Mouse (Mus musculus) mature B cell (primary cell): ENCODE measurements around the gene Hist1h2ab.
"Not testable (repeated sequence)": the region's sequence is repeated elsewhere in the genome, so short reads cannot be mapped to it uniquely, and the experiment has no call there.

Source experiments
- in situ Hi-C: fragments of 300-500 bp; cut with MboI; formaldehyde crosslinking; loops from 2 replicates; pipeline ENCODE4 v1.14.3; 2019

The Hist1h2ab gene

GRCm38 (mm10) chr13:23752067-23752741, 1.3 kb downstream of the Hist1h2ab start, which contains the start of gene Hist1h3b:
Hist1h3b (plus strand) TSS chr13:23752267.
- in situ Hi-C loops, result loop anchor here (10.0 kb wide), 1 partner anchor 317 kb away; no protein-coding TSS in a partner anchor

- in situ Hi-C loops, result loop anchor here (10.0 kb wide), 1 partner anchor 318 kb away; no protein-coding TSS in a partner anchor
Measured at GRCm38 (mm10) chr13:23752742-23753172, 1.8 kb downstream of the Hist1h2ab start.

- in situ Hi-C loops, result loop anchor here (10.0 kb wide), 1 partner anchor 319 kb away; no protein-coding TSS in a partner anchor
Measured at GRCm38 (mm10) chr13:23753314-23754078, 2.6 kb downstream of the Hist1h2ab start.

GRCm38 (mm10) chr13:23755000-23755399, 4.1 kb downstream of the Hist1h2ab start:
- in situ Hi-C loops, result loop anchor here (10.0 kb wide), 1 partner anchor 320 kb away; no protein-coding TSS in a partner anchor

GRCm38 (mm10) chr13:23756790-23757189, 5.9 kb downstream of the Hist1h2ab start, which contains the start of gene Hist1h4b:
Hist1h4b (plus strand) TSS chr13:23757013.
- in situ Hi-C loops, result loop anchor here (10.0 kb wide), 1 partner anchor 322 kb away; no protein-coding TSS in a partner anchor

GRCm38 (mm10) chr13:23757211-23757773, 6.4 kb downstream of the Hist1h2ab start:
- in situ Hi-C loops, result loop anchor here (10.0 kb wide), 1 partner anchor 322 kb away; no protein-coding TSS in a partner anchor

- in situ Hi-C loops, result loop anchor here (10.0 kb wide), 1 partner anchor 323 kb away; no protein-coding TSS in a partner anchor
Measured at GRCm38 (mm10) chr13:23757921-23758320, 7.0 kb downstream of the Hist1h2ab start.

GRCm38 (mm10) chr13:23759251-23759771, 8.4 kb downstream of the Hist1h2ab start:
- in situ Hi-C loops, result loop anchor here (10.0 kb wide), 1 partner anchor 325 kb away; no protein-coding TSS in a partner anchor

GRCm38 (mm10) chr13:23759916-23760239, 9.0 kb downstream of the Hist1h2ab start:
- in situ Hi-C loops, result loop anchor here (10.0 kb wide), 1 partner anchor 325 kb away; no protein-coding TSS in a partner anchor

- in situ Hi-C loops, result no loop called here
Measured at GRCm38 (mm10) chr13:23760240-23760971, 9.5 kb downstream of the Hist1h2ab start.

GRCm38 (mm10) chr13:23760972-23761864, 10.3 kb downstream of the Hist1h2ab start, which contains the start of gene Hist1h4a:
Hist1h4a (minus strand) TSS chr13:23761230.
- in situ Hi-C loops, result no loop called here

GRCm38 (mm10) chr13:23761871-23762821, 11.2 kb downstream of the Hist1h2ab start, which contains the start of gene Hist1h3a:
Hist1h3a (minus strand) TSS chr13:23762386.
- in situ Hi-C loops, result not testable (repeated sequence)

GRCm38 (mm10) chr13:23763242-23763585, 12.3 kb downstream of the Hist1h2ab start:
- in situ Hi-C loops, result no loop called here

GRCm38 (mm10) chr13:23763586-23764323, 12.8 kb downstream of the Hist1h2ab start, which contains the start of gene Hist1h1a:
Hist1h1a (plus strand) TSS chr13:23763666.
- in situ Hi-C loops, result no loop called here

- in situ Hi-C loops, result no loop called here
Measured at GRCm38 (mm10) chr13:23764324-23765171, 13.6 kb downstream of the Hist1h2ab start.

- in situ Hi-C loops, result no loop called here
Measured at GRCm38 (mm10) chr13:23765172-23765513, 14.2 kb downstream of the Hist1h2ab start.

GRCm38 (mm10) chr13:23766772-23767171, 15.8 kb downstream of the Hist1h2ab start:
- in situ Hi-C loops, result no loop called here
